Mouse (Mus musculus) lung, adult 2 months (tissue): ENCODE results near the gene Churc1.

Experiments used
- CTCF ChIP-seq: fragments of 200-500 bp; IDR thresholded peaks from 2 replicates; pipeline ENCODE4 v1.5.1; 2011; ENCODE audit warnings: mild to moderate bottlenecking, low read length, control low read depth; ENCODE audit not compliant: insufficient read depth
- POLR2A ChIP-seq: fragments of 200-500 bp; IDR thresholded peaks from 2 replicates; pipeline ENCODE4 v1.6.1; 2011; ENCODE audit warnings: low read depth, mild to moderate bottlenecking, control low read depth, low read length, borderline replicate concordance; ENCODE audit errors: extremely low read depth

DNA sequence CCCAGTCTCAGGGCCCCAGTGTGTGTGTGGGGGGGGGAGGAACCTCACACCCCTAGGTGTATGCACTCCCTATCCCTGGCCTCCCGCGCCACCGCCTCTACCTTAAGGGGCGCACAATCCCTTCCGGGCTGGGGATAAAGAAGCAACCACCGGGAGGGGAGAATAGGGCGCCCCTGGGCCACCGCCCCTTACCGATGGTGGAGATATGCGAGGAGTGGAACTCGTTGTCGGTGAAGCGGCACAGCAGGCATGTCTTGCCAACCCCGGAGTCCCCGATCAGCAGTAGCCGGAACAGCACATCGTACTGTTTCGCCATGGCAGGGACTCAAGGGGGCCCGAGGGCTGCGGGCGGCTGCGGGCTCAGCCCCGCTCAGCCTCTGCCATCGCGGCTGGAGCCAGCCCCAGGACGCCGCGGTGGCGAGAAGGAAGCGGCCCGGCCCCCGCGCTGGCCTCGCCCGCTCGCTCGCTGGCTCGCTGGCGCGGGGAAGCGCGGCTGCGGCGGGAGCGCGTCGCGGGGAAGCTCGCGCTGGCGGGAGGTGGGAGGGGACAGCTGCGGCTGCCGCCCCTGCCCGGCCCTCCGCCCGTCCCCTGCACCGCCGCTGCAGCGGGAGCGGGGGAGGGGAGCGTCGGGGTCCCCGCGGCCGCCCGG, 56.8 kb downstream of the Churc1 start:
- TF ChIP-seq CTCF, result no peak
- no peak for TF ChIP-seq POLR2A
